Mouse (Mus musculus) spleen, postnatal 14 days (tissue): Measurements from ENCODE around the gene Gm20479.

Experiments
- DNase-seq, 2 experiments: peaks; one replicate each; pipeline ENCODE4 v3.0.0; 2021 to 2022; ENCODE audit warnings: low spot score in 2 of 2

Gm20479 gene

DNA sequence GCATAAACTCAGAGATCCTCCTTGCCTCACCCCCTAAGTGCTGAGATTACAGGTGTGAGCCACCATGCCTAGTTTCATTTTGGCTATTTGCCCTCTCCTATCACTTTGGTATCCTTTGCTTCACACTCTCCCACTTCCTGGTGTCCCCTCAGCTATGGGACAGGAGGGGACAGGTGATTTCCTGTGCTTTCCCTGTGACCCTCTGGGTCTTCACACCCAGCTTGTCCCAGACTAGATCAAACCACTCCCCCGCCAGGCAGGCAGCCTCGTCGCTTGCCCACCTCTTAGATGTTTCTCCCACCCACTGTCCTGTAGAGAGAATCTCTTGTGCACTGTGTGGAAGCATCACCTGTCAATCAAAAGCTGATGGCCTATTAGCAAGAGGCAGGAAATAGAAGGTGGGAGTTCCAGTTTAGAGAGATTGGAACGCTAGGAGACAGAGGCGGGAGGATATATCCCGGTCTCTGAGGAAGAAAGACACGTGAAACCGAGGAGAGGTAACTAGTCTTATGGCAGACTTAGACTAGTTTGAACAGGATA lies 46.2 kb downstream of the Gm20479 start:
- DNase-seq, result no peak

DNA sequence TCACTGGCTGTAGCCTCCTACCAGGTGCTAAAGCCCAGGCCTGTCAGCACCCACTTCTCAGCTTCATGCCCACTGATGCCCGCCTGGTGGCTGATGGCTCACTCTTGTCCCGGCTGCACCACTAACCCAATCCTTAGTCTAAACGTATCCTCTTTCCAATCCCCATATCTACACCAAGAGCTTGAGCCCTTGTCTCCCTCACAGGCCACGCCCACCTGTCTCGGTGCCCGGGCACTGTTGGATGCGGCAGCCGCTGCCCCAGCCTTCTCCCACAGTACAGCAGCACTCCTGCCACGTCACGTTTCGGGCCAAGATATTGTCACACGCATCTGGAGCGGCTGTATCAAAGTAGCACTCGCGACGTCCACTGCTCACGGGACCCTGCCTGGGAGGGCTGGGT lies 46.9 kb downstream of the Gm20479 start:
- DNase-seq, result no peak

- no peak for DNase-seq
These were observed 47.4 kb downstream of the Gm20479 start for GRCm38 (mm10) chr7:27309832-27310231.

DNA sequence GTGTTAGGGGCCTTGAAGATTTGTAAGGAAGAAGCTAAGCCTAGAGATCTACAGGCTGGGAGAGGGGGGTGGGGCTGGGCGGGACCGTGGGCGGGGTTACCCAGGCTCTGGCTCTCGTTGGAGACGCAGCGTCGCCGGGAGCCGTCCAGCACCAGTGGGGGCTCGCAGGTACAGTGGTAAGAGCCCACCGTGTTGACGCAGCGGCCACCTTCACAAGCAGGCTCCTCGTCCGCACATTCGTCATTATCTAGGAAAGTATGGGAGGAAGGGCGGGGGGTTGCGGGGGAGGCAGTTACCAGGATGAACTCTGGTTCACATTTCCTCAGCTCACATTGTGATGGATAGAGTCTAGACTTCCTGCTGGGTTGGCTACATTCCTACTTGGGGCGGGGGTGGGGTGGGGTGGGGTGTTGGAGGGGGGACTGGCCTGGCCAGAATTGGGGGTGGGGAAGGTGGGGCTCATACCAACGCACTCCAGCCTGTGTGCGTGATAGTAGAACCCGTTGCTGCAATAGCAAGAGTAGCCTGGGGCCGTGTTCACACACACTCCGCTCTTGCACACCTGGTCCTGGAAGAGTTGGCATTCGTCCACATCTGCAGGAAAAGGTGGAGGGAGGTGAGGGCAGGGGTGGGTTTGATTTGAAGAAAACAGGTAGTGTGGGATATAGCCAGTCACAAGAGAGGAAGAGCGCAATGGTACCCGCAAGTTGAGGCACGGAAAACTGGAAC lies 48.2 kb downstream of the Gm20479 start:
- no peak for DNase-seq

DNA sequence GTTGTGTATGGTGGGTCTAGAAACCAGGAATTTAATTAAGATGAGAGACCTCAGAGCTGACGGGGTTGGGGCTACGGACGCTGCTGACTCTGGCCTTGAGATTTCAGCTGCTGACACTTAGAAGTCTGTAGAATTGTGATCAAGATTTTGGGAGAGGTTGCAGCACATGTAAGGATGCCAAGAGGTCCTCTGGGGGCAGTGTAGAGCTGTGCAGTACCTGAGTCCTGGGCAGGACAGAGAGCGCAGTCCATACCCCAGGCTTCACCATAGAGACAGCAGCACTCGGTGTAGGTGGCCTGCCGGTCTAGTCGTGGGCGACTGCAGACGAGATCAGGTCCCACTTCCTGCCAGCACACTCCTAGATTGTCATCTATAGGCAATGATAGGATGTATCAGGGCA lies 49.7 kb downstream of the Gm20479 start:
- DNase-seq, result no peak

GRCm38 (mm10) chr7:27306161-27307160 lies 50.8 kb downstream of the Gm20479 start:
- DNase-seq, result no peak

- DNase-seq, result no peak
These were observed 52.0 kb downstream of the Gm20479 start for GRCm38 (mm10) chr7:27305091-27305730.
